Mouse (Mus musculus): ENCODE measurements around the gene Mars2. TPM values are rescaled to one million over a fixed set of nuclear protein-coding genes. Genes with fewer than 3 reads are reported as not detected.

The Mars2 gene
- polyA plus RNA-seq, 1 experiment, result 1.3 TPM

DNA sequence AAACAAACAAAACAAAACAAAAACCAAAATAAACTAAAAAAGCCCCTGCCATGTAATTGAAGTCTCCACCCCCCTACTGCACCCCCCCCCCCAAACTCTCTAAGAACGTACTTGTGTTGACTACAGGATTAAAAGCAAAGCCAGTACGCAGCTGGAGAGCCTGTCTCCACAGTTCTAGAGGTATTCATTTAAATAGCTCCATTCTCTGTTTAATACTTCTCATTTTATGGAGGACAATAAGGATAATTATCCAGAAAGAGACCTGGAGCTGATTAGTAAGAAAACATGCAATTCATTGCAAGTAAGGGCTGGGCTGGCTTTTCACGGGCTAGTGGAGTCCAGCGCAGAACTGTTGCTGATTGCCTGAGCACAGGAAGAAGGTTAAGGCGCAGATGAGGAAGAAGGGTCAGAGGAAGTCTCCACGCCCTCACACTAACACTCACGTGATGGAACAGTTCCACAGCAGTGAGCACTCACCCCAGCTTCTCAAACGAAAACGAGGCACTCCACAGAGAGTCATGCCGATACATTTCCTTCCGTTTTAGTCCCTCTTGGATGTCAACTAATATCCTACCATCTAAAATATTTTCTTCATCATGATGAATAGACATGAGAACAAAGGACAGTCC lies 21.7 kb upstream of the Mars2 start:
- H3K27ac ChIP-seq (ENCODE audit: insufficient read depth, low read depth, low read length), result peak overlapping the region; percentile 63
- no peak for TF ChIP-seq CTCF (IDR thresholded peaks at IDR 0.05; ENCODE audit: low read depth, low read length)
- TF ChIP-seq POLR2A (IDR thresholded peaks at IDR 0.05; ENCODE audit: borderline replicate concordance, low read depth, low read length), result no peak
- peaks cover 12% of the 10 kb centered on the region for H3K4me1 ChIP-seq (ENCODE audit: control insufficient read depth, insufficient read depth, low read length)
- H3K4me3 ChIP-seq (ENCODE audit: insufficient read depth, low read length), result no peak overlapping the region

GRCm38 (mm10) chr1:55217191-55217590 lies 19.8 kb upstream of the Mars2 start:
- H3K4me3 ChIP-seq (ENCODE audit: insufficient read depth, low read length), result no peak overlapping the region
- no peak overlapping the region for H3K27ac ChIP-seq (ENCODE audit: insufficient read depth, low read depth, low read length)
- peaks cover 11% of the 10 kb centered on the region for H3K4me1 ChIP-seq (ENCODE audit: control insufficient read depth, insufficient read depth, low read length)
- TF ChIP-seq POLR2A (IDR thresholded peaks at IDR 0.05; ENCODE audit: borderline replicate concordance, low read depth, low read length), result no peak
- TF ChIP-seq CTCF (IDR thresholded peaks at IDR 0.05; ENCODE audit: low read depth, low read length), result no peak

DNA sequence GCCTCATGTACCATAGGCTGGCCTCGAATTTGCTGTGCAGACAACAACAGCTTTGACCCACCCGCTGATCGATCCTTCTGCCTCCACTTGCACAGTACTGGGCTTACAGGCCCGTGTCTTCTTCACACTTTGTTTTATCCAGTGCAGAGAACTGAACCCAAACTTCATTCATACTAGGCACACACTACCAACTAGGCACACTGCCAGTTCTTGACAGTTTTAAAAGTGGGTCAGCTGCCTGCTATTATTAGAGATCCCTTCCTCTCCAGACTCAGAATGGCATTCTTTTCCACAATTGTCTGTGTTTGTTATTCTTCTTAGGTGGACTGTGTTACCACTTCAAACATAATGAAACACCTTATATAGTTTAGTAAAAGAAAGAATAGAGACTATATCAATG lies 15.6 kb upstream of the Mars2 start:
- TF ChIP-seq CTCF (IDR thresholded peaks at IDR 0.05; ENCODE audit: low read depth, low read length) (no peak), POLR2A (IDR thresholded peaks at IDR 0.05; ENCODE audit: borderline replicate concordance, low read depth, low read length) (no peak)
- H3K27ac ChIP-seq (ENCODE audit: insufficient read depth, low read depth, low read length), result no peak overlapping the region
- no peak overlapping the region for H3K4me3 ChIP-seq (ENCODE audit: insufficient read depth, low read length)

DNA sequence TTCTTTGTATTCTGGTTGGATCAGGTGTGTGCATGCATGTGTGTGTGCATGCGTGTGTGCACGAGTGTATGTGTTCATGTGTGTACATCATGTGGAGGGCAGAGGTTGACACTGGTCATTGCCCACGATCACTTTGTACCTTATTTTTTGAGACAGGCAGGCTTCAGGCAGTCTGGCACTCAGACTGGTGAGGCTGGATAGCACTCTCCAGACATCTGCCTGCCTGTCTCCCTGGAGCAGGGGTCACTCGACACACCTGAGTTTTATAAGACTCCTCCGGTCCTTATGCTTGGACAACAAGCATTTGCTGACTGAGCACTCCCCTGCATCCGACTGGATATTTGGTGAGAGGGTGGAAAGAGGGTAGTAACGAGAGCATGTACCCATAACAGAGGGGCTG lies 14.0 kb upstream of the Mars2 start:
- Histone ChIP-seq H3K27ac (ENCODE audit: insufficient read depth, low read depth, low read length) (no peak overlapping the region), H3K4me1 (ENCODE audit: control insufficient read depth, insufficient read depth, low read length) (peaks cover 11% of the 10 kb centered on the region), H3K4me3 (ENCODE audit: insufficient read depth, low read length) (no peak overlapping the region)
- TF ChIP-seq CTCF (IDR thresholded peaks at IDR 0.05; ENCODE audit: low read depth, low read length) (no peak), POLR2A (IDR thresholded peaks at IDR 0.05; ENCODE audit: borderline replicate concordance, low read depth, low read length) (no peak)

More for the DNA sequence above, 15.6 kb upstream of the Mars2 start:
- H3K4me1 ChIP-seq (ENCODE audit: control insufficient read depth, insufficient read depth, low read length), result peaks cover 5% of the 10 kb centered on the region

- H3K27ac ChIP-seq (ENCODE audit: insufficient read depth, low read depth, low read length), result no peak overlapping the region
- peaks cover 11% of the 10 kb centered on the region for H3K4me1 ChIP-seq (ENCODE audit: control insufficient read depth, insufficient read depth, low read length)
- no peak overlapping the region for H3K4me3 ChIP-seq (ENCODE audit: insufficient read depth, low read length)
- TF ChIP-seq CTCF (IDR thresholded peaks at IDR 0.05; ENCODE audit: low read depth, low read length) (no peak), POLR2A (IDR thresholded peaks at IDR 0.05; ENCODE audit: borderline replicate concordance, low read depth, low read length) (no peak)
Measured at GRCm38 (mm10) chr1:55224111-55224510, 12.9 kb upstream of the Mars2 start.

DNA sequence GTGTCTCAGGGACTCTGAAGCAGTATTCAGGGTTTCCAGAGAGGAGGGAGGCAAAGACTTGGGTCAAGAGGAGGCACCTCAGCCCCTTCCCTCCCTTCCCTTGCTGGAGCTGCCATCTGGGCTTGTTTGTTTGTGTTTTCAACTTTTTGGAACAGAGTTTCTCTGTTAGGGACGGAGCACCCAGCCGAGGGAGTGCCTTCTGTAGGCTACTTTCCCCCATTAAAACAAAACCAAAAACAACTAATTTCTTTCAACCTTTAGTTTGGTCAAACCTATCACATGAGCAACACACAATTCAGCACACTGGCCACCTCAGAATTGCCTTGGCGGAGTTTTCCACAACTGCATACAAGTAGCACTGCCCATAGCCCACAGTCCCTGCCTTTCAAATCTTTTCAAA lies 11.6 kb upstream of the Mars2 start:
- TF ChIP-seq CTCF (IDR thresholded peaks at IDR 0.05; ENCODE audit: low read depth, low read length), result no peak
- no peak for TF ChIP-seq POLR2A (IDR thresholded peaks at IDR 0.05; ENCODE audit: borderline replicate concordance, low read depth, low read length)
- Histone ChIP-seq H3K4me1 (ENCODE audit: control insufficient read depth, insufficient read depth, low read length) (peaks cover 11% of the 10 kb centered on the region), H3K27ac (ENCODE audit: insufficient read depth, low read depth, low read length) (no peak overlapping the region), H3K4me3 (ENCODE audit: insufficient read depth, low read length) (no peak overlapping the region)

DNA sequence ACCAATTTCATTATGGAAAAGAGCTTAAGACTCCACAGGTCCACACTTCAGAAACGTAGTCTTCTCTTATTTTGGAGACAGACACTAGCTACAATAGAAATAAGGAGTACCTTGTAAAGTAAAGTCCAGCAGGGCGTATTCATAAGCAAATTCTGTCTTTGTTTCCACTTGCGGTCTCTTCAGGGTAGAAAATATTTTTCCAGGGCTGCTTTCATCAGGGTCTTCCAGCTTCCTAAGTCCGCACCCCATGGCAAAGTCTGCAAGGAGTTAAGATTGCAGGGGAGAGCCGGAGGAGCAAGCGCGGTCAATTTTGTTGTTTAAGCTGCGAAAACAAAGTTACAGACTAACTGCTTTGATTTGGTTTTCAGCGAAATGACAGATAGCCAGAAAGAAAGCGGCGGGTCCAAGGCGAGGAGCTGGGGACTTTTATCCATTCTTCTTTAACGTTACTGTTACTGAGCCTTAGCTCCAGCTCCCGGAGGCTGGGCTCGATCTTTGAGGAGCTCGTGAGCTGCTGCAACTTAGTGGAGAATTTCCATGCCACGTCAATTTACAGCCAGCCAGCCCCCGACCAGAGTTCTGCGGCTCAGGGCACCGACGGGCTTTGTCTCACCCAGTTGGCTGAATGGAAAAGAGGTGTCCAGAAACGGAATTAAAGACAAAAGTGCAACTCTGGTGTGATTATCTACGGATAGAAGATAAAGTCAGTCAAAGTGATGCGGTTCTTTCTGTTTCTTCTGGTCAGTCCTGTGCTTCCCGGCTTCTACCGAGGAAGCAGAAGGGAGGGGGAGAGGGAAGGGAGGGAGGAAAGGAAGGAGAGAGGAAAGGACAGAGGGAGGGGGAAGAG lies 10.7 kb upstream of the Mars2 start, which contains the start of gene Rftn2:
TSS of gene Rftn2 (minus strand) at position 772 of the 847 bp plus-strand sequence.
- Histone ChIP-seq H3K27ac (ENCODE audit: insufficient read depth, low read depth, low read length) (no peak within 1 kb of the TSS), H3K4me3 (ENCODE audit: insufficient read depth, low read length) (0 out of 2 replicates have a peak within 1 kb of the TSS, but pooled peaks have one; percentile 5)

GRCm38 (mm10) chr1:55227376-55227775 lies 9.6 kb upstream of the Mars2 start:
- Histone ChIP-seq H3K4me1 (ENCODE audit: control insufficient read depth, insufficient read depth, low read length) (peaks cover 5% of the 10 kb centered on the region; the same call in 1 of the 2 replicates), H3K27ac (ENCODE audit: insufficient read depth, low read depth, low read length) (no peak overlapping the region), H3K4me3 (ENCODE audit: insufficient read depth, low read length) (no peak overlapping the region)
- no peak for TF ChIP-seq POLR2A (IDR thresholded peaks at IDR 0.05; ENCODE audit: borderline replicate concordance, low read depth, low read length)
- TF ChIP-seq CTCF (IDR thresholded peaks at IDR 0.05; ENCODE audit: low read depth, low read length), result no peak

More for the DNA sequence above, 10.7 kb upstream of the Mars2 start, which contains the start of gene Rftn2:
- no peak for TF ChIP-seq POLR2A (IDR thresholded peaks at IDR 0.05; ENCODE audit: borderline replicate concordance, low read depth, low read length)
- no peak for TF ChIP-seq CTCF (IDR thresholded peaks at IDR 0.05; ENCODE audit: low read depth, low read length)
- peaks cover 7% of the 10 kb centered on the region for H3K4me1 ChIP-seq (ENCODE audit: control insufficient read depth, insufficient read depth, low read length)

DNA sequence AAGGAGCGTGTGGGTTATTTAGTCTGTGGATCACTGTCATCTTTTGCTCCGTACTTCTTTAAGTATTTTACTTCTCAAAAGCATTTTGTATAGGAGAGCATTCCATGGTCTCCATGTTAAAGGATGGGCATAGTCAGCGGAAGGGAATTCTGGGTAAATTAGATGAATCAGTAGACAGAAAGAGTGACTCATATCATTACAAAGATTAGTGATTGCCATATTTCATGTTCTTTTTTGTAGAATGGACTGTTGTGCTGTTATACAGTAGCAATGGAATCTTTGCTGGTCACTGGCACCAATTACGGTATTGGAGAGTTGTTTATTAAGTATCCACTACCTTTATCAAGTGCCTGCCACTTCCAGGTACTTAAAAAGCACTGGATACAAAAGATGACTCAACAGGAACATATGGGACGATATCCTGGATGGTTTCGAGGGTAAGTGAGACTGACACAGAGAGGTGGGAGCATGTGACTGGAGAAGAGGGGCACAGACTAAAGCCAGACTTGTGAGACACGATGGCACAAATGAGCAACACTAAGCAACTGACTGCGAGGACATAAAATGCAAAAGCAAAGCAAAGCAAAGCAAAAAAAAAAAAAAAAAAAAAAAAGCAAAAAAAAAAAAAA lies 8.6 kb upstream of the Mars2 start:
- Histone ChIP-seq H3K27ac (ENCODE audit: insufficient read depth, low read depth, low read length) (no peak overlapping the region), H3K4me3 (ENCODE audit: insufficient read depth, low read length) (no peak overlapping the region), H3K4me1 (ENCODE audit: control insufficient read depth, insufficient read depth, low read length) (peaks cover 5% of the 10 kb centered on the region; the same call in 1 of the 2 replicates)
- TF ChIP-seq CTCF (IDR thresholded peaks at IDR 0.05; ENCODE audit: low read depth, low read length) (no peak), POLR2A (IDR thresholded peaks at IDR 0.05; ENCODE audit: borderline replicate concordance, low read depth, low read length) (no peak)
